Mouse (Mus musculus): ENCODE measurements around the gene Rreb1. TPM values are rescaled to one million over a fixed set of nuclear protein-coding genes. Genes with fewer than 3 reads are reported as not detected.

Gene Rreb1
- polyA plus RNA-seq, 1 experiment from 2014 or later = 11.0 TPM

- Histone ChIP-seq H3K4me1 (peaks cover 28% of the 10 kb centered on the region), H3K27ac (replicated peaks) (no peak overlapping the region), H3K27me3 (replicated peaks) (peaks cover 15% of the 10 kb centered on the region), H3K4me2 (no peak overlapping the region), H3K4me3 (no peak overlapping the region), H3K9ac (no peak overlapping the region), H3K9me3 (no peaks in the 10 kb centered on the region), H3K36me3 (no peaks in the 10 kb centered on the region)
- no peak for ATAC-seq (ENCODE audit: extremely low read depth, insufficient number of reproducible peaks, low FRiP score, low TSS enrichment)
- WGBS = 60% methylated on average over 2 of the region's 2 CpGs
Measured at GRCm38 (mm10) chr13:37781557-37781956, 3.4 kb downstream of the Rreb1 start.

GRCm38 (mm10) chr13:37782144-37782543, 3.9 kb downstream of the Rreb1 start:
- no peak for ATAC-seq (ENCODE audit: extremely low read depth, insufficient number of reproducible peaks, low FRiP score, low TSS enrichment)
- Histone ChIP-seq H3K4me2 (no peak overlapping the region), H3K36me3 (no peaks in the 10 kb centered on the region), H3K9me3 (no peaks in the 10 kb centered on the region), H3K4me1 (peaks cover 28% of the 10 kb centered on the region), H3K4me3 (no peak overlapping the region), H3K27me3 (replicated peaks) (peaks cover 11% of the 10 kb centered on the region), H3K27ac (replicated peaks) (no peak overlapping the region), H3K9ac (no peak overlapping the region)
- WGBS = 81% methylated on average over 6 of the region's 6 CpGs

- WGBS = 85% methylated on average over 6 of the region's 6 CpGs
Measured at GRCm38 (mm10) chr13:37783676-37784075, 5.5 kb downstream of the Rreb1 start.

GRCm38 (mm10) chr13:37784226-37784625, 6.0 kb downstream of the Rreb1 start:
- WGBS = 52% methylated on average over 7 of the region's 7 CpGs
- no peak for ATAC-seq (ENCODE audit: extremely low read depth, insufficient number of reproducible peaks, low FRiP score, low TSS enrichment)
- H3K4me1 ChIP-seq = peaks cover 15% of the 10 kb centered on the region

More at GRCm38 (mm10) chr13:37783676-37784075, 5.5 kb downstream of the Rreb1 start:
- Histone ChIP-seq H3K9ac (no peak overlapping the region), H3K9me3 (no peaks in the 10 kb centered on the region), H3K4me3 (no peak overlapping the region), H3K4me1 (peaks cover 20% of the 10 kb centered on the region), H3K27ac (replicated peaks) (no peak overlapping the region), H3K36me3 (no peaks in the 10 kb centered on the region), H3K4me2 (no peak overlapping the region), H3K27me3 (replicated peaks) (peaks cover 3% of the 10 kb centered on the region; the same call in 1 of the 2 replicates)
- ATAC-seq (ENCODE audit: extremely low read depth, insufficient number of reproducible peaks, low FRiP score, low TSS enrichment) = no peak

GRCm38 (mm10) chr13:37792739-37793336, 14.6 kb downstream of the Rreb1 start:
- Histone ChIP-seq H3K4me1 (no peaks in the 10 kb centered on the region), H3K9ac (no peak overlapping the region), H3K4me3 (no peak overlapping the region), H3K4me2 (no peak overlapping the region), H3K9me3 (no peaks in the 10 kb centered on the region), H3K27ac (replicated peaks) (no peak overlapping the region), H3K36me3 (no peaks in the 10 kb centered on the region), H3K27me3 (replicated peaks) (no peaks in the 10 kb centered on the region)
- WGBS = 86% methylated on average over 11 of the region's 11 CpGs
- no peak for ATAC-seq (ENCODE audit: extremely low read depth, insufficient number of reproducible peaks, low FRiP score, low TSS enrichment)

More at GRCm38 (mm10) chr13:37784226-37784625, 6.0 kb downstream of the Rreb1 start:
- Histone ChIP-seq H3K4me2 (no peak overlapping the region), H3K36me3 (no peaks in the 10 kb centered on the region), H3K27ac (replicated peaks) (no peak overlapping the region), H3K4me3 (no peak overlapping the region), H3K27me3 (replicated peaks) (no peaks in the 10 kb centered on the region; the same call in 1 of the 2 replicates), H3K9me3 (no peaks in the 10 kb centered on the region), H3K9ac (no peak overlapping the region)

- H3K4me1 ChIP-seq = peaks cover 37% of the 10 kb centered on the region
- no peaks in the 10 kb centered on the region for H3K9me3 ChIP-seq
- no peaks in the 10 kb centered on the region for H3K27me3 ChIP-seq (replicated peaks)
- no peak overlapping the region for H3K4me3 ChIP-seq
- peak overlapping the region; percentile 15; the same call in 1 of the 2 replicates for H3K9ac ChIP-seq
- no peaks in the 10 kb centered on the region for H3K36me3 ChIP-seq
- 81% methylated on average over 8 of the region's 8 CpGs for WGBS
- no peak for ATAC-seq (ENCODE audit: extremely low read depth, insufficient number of reproducible peaks, low FRiP score, low TSS enrichment)
- no peak overlapping the region for H3K4me2 ChIP-seq
- H3K27ac ChIP-seq (replicated peaks) = 0 out of 2 replicates have a peak overlapping the region, but pooled peaks have one; percentile 24
Measured at GRCm38 (mm10) chr13:37798811-37799210, 20.6 kb downstream of the Rreb1 start.

GRCm38 (mm10) chr13:37799413-37799812, 21.2 kb downstream of the Rreb1 start:
- Histone ChIP-seq H3K36me3 (no peaks in the 10 kb centered on the region), H3K4me3 (0 out of 2 replicates have a peak overlapping the region, but pooled peaks have one; percentile 6), H3K4me2 (peak overlapping the region; percentile 50), H3K27ac (replicated peaks) (peak overlapping the region; percentile 24; the same call in 1 of the 2 replicates), H3K27me3 (replicated peaks) (no peaks in the 10 kb centered on the region), H3K9ac (peak overlapping the region; percentile 15; the same call in 1 of the 2 replicates), H3K9me3 (no peaks in the 10 kb centered on the region), H3K4me1 (peaks cover 37% of the 10 kb centered on the region)
- 43% methylated on average over 9 of the region's 9 CpGs for WGBS
- no peak for ATAC-seq (ENCODE audit: extremely low read depth, insufficient number of reproducible peaks, low FRiP score, low TSS enrichment)

- Histone ChIP-seq H3K9me3 (no peaks in the 10 kb centered on the region), H3K27ac (replicated peaks) (no peak overlapping the region), H3K27me3 (replicated peaks) (no peaks in the 10 kb centered on the region), H3K36me3 (no peaks in the 10 kb centered on the region), H3K4me3 (no peak overlapping the region), H3K4me1 (peaks cover 37% of the 10 kb centered on the region), H3K4me2 (no peak overlapping the region), H3K9ac (no peak overlapping the region)
- WGBS = 46% methylated on average over 11 of the region's 11 CpGs
- no peak for ATAC-seq (ENCODE audit: extremely low read depth, insufficient number of reproducible peaks, low FRiP score, low TSS enrichment)
Measured at GRCm38 (mm10) chr13:37801101-37802075, 23.2 kb downstream of the Rreb1 start.

- ATAC-seq (ENCODE audit: extremely low read depth, insufficient number of reproducible peaks, low FRiP score, low TSS enrichment) = no peak
- H3K4me2 ChIP-seq = no peak overlapping the region
- no peaks in the 10 kb centered on the region for H3K27me3 ChIP-seq (replicated peaks)
- whole genome bisulfite sequencing = 36% methylated on average over 6 of the region's 6 CpGs
- no peak overlapping the region for H3K4me3 ChIP-seq
- no peak overlapping the region for H3K9ac ChIP-seq
- no peaks in the 10 kb centered on the region for H3K9me3 ChIP-seq
- peaks cover 37% of the 10 kb centered on the region for H3K4me1 ChIP-seq
- no peaks in the 10 kb centered on the region for H3K36me3 ChIP-seq
- H3K27ac ChIP-seq (replicated peaks) = no peak overlapping the region
Measured at GRCm38 (mm10) chr13:37802246-37803003, 24.2 kb downstream of the Rreb1 start.

- no peak for ATAC-seq (ENCODE audit: extremely low read depth, insufficient number of reproducible peaks, low FRiP score, low TSS enrichment)
- Histone ChIP-seq H3K9me3 (no peaks in the 10 kb centered on the region), H3K27me3 (replicated peaks) (no peaks in the 10 kb centered on the region), H3K4me2 (no peak overlapping the region), H3K27ac (replicated peaks) (no peak overlapping the region), H3K4me1 (peaks cover 37% of the 10 kb centered on the region), H3K4me3 (no peak overlapping the region), H3K36me3 (no peaks in the 10 kb centered on the region), H3K9ac (no peak overlapping the region)
- 75% methylated on average over 5 of the region's 5 CpGs for WGBS
Measured at GRCm38 (mm10) chr13:37803244-37803643, 25.0 kb downstream of the Rreb1 start.

- Histone ChIP-seq H3K4me3 (no peak overlapping the region), H3K36me3 (no peaks in the 10 kb centered on the region), H3K27ac (replicated peaks) (no peak overlapping the region), H3K9ac (no peak overlapping the region), H3K4me2 (no peak overlapping the region), H3K27me3 (replicated peaks) (no peaks in the 10 kb centered on the region), H3K9me3 (no peaks in the 10 kb centered on the region), H3K4me1 (peaks cover 34% of the 10 kb centered on the region)
- WGBS = 60% methylated on average over 5 of the region's 5 CpGs
- no peak for ATAC-seq (ENCODE audit: extremely low read depth, insufficient number of reproducible peaks, low FRiP score, low TSS enrichment)
Measured at GRCm38 (mm10) chr13:37804023-37804422, 25.8 kb downstream of the Rreb1 start.

Data from heart, embryonic 13.5 days (tissue).